Mouse (Mus musculus): Measurements from ENCODE around the gene Myh7. TPM values are rescaled to one million over a fixed set of nuclear protein-coding genes. Genes with fewer than 3 reads are reported as not detected.
"Not testable (repeated sequence)": the region's sequence is repeated elsewhere in the genome, so short reads cannot be mapped to it uniquely, and the experiment has no call there.

Gene Myh7
- total RNA-seq, 2 experiments from 2014 or later: 393 to 495 TPM

DNA sequence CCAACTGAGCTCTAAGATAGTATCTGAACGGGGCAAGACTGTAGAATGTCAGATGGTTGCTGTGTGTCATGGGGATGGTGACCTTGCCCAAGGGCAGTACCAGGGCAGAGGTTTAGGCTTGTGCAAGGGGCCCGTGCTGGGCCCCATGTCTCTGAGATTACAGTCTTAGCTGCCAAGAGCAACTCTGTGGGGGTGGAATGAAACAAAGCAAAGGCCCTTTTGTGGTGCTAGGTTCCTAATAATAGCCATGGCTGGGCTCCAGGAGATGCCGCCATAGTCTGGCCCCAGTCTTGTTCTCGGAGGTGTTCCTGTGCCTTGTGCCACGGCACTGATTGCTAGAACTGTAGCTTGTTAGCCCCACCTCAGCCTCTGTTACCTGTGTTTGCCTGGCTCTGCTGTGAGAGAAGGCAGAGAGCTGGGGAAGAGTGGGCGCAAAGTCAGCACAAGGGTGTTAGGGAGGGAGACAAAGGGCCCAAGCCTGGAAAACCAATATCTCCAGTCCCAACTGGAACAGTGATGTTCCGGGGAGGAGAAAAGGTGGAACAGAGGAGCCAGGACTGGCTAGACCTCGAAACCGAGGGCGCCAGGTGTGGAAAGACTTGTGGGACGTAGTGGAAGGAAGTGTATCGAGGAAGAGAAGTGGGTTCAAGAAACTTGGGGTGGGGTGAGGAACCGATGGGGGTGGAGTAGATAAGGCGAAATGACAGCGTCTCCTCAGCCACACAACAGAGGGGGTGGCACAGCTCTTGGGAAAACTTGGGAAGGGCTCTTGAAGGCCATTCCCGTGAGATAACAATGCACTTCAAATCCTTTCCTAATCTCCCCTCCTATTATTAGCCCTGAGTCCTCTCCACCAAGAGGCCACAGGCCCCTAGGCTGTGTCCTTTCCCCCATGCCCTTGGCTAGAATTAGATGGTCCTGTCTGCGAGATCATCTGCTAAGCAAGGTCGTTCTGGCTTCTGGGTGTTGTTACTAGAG is 9.7 kb upstream of the Myh7 start:
- no peak for DNase-seq

DNA sequence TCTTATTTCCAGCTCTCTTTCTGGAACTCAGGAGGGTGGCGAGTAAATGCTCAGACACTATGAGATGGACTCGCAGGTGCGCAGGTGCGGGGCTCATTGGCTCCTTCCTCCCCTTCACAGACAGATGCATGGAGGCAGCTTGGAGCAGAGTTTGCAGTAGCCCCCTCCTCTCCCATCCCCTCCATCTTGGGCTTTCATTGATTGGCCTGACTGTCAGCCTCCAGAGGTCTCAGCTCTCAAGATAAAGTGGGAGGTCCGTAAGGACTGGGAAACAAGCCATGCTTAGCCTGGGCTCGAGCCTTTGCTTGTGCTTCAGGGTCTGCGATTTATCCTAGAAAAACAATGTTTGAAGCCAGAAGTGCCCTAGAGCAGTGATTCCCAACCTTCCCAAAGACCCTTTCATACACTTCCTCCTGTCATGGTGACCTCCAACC is 8.3 kb upstream of the Myh7 start:
- DNase-seq: no peak

GRCm38 (mm10) chr14:55001938-55002686 is 7.7 kb upstream of the Myh7 start:
- no peak for DNase-seq

- DNase-seq: no peak
Observed at GRCm38 (mm10) chr14:55001446-55001845, 7.0 kb upstream of the Myh7 start.

DNA sequence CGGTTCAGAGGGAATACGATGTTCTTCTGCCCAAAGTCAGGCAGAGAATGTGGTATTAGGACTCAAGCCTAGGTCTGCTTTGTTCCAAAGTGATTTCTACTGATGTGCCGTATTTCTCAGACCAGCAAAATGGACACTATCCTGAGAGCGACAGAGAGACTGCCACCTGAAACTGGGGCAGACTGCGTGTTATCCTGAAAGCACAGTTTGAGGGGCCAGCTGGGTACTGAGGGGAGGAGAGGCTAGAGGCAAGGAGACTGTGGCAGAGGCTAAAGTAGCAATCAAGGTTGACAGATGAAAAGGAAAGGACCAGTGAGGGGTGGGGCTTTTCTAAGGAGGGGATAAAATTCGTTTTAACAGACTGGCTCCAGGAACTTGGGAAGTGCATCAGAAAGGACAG is 6.4 kb upstream of the Myh7 start:
- DNase-seq: no peak

DNA sequence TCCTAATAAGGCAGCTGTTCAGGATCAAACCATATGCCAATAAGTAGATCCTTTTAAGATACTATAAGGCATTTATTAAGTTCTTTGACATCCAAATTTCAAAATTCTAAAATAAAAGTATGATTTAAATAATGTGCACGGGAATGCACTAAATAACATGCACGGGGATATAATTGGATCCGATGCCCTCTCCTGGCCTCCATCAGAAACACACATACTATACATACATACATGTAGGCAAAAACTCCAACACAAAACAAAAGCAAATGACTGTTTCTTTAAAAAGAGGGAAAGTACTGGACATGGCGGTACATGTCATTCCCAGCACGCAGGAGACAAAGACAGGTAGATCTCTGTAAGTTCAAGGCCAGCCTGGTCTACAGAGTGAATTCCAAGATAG is 5.4 kb upstream of the Myh7 start:
- DNase-seq: not testable (repeated sequence)

DNA sequence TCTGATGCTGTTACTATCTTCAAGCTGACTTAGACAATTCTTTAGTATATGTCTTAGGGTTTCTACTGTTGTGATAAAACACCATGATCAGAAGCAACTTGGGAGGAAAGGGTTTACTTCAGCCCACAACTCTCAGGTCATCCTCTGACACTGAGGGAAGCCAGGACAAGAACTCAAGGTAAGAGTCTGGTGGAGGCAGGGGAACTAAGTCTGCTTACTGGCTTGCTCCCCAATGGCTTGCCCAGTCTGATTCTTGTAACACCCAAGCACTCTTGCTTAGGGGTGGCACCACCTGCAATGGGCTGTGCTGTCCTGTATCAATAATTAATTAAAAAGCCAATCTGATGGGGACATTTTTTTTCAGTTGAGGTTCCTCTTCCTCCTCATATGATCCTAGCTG is 4.3 kb upstream of the Myh7 start:
- no peak for DNase-seq

DNA sequence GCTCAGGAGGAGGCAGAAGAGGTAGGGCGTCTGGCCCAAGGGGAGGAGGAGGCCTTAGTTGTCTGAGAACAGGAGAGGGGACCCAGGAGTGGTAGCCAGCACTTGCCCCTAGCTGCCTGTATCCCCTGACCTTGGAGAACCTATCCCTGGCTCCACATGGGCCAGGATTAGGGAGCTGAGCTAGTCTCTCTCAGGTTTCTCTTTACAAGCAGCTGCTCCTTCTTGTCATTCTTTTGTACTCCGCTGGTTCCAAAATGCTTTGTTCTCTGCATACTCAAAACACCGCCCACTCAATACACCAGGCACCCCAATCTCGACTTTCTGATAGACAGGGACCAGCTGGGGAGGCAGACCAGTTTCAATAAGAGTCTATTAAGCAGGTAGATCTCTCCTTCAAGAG is 2.9 kb upstream of the Myh7 start:
- no peak for DNase-seq

DNA sequence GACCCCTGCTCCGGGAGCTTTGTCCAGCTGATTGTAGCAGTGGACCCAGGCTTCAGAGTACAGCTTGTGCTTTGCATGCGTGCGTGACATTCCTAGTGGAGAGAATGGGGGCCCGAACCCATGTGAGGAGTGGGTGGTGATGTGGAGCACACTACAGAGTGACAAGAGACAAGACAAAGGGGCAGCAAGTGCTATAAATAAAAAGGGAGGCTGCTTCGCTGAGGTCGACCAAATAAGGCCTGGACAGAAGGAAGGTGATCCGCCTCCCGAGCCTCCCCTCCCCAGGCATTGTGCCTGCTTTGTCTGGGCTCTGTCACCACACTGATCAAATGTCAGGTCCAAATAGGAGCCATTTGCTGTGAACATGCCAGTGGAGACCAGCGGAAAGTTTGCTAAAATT is 2.4 kb upstream of the Myh7 start:
- DNase-seq: no peak

DNA sequence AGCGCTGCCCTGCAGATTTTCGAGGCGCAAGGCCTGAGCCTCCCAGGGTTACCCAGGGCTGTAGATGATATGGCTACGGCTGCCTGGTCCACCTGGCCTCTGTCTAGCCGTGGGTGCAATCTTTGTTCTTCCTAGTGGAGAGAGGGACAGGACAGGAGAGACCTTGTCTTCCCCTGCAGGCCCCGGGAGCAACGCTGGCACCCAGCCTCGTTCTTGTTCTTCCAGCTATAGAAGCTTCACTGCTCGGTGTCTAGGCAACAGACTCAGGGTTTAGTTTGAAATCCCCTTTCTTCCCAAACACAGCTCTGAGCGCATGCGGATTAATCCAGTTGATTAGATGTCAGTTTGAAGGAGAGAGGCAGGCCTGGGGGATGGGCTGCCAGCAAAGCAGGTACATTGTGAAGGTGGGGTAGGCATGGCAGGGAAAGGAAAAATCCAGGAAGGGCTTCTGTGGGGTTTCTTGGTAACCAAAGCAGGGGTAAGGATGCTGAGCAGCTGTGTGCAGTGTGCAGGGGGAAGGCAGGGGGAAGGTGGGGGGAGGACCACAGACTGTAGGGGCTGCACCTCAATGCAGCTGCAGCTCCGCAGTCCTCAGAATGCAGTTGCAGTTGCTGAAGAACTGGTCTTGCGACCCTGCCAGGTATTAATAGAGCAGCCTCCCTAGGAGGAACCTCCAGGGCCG is 1.2 kb upstream of the Myh7 start:
- DNase-seq: no peak

- DNase-seq: no peak
Observed at GRCm38 (mm10) chr14:54994869-54995186, 402 bp upstream of the Myh7 start.

GRCm38 (mm10) chr14:54993636-54994035 is 790 bp downstream of the Myh7 start:
- DNase-seq: no peak

GRCm38 (mm10) chr14:54992196-54992595 is 2.2 kb downstream of the Myh7 start:
- no peak for DNase-seq

DNA sequence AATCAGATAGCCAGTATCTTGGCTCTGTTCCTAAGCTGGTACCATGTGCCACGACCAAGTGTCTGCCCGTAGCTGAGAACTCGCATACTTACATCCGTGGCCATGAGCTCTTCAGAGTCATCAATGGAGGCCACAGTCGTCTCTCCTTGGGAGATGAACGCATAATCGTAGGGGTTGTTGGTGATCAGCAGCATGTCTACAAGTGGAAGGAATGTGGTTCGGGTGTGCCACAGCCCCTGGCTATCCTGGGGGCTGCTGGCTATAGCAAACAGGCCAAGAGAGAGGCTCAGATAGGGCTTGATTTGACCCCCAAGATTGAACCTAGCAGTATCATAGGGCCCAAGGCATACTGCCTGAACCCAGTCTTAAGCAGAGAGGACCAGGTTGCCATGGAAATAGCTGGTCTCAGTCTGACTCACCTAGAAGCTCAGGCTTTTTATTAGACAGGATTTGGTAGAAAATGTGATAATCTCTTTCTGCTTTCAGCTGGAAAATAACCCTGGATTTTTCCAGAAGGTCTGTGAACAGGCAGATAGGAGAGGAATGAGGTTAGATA is 4.5 kb downstream of the Myh7 start:
- no peak for DNase-seq

- no peak for DNase-seq
Observed at GRCm38 (mm10) chr14:54988882-54989281, 5.5 kb downstream of the Myh7 start.

GRCm38 (mm10) chr14:54988350-54988874 is 6.0 kb downstream of the Myh7 start:
- DNase-seq: not testable (repeated sequence)

DNA sequence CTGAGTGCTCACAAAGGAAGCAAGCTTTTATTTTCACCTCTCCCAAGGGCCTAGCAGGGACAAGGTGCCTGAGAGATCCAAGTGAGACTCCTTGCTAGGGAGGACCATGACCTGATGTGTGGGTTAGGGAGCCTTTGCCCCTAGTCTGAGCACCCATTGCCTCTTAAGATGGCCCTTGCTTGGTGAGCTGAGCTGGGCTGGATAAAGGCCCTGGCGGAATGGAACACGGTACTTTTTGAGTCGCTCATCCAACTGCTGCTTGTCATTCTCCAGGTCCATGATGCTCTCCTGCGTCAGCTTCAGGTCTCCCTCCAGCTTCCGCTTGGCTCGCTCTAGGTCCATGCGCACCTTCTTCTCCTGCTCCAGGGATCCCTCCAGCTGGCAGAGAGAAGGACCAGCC is 12.5 kb downstream of the Myh7 start:
- DNase-seq: no peak

DNA sequence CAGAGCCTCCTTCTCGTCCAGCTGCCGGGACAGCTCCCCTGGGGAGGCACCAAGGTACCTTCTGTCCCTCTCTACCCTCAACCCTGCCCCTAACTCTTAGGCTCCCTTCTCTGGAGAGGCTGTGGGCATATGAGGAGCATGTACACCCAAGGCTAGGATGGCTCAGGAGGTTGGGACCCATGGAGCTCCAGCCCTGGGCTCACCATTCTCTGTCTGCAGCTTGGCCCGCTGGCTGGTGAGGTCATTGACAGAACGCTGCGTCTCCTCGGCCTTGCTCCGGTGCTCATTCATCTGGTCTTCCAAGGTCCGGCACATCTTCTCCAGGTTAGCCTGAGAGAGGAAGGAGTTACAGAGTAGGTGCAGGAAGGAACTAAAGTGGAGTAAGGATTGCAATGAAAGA is 15.8 kb downstream of the Myh7 start:
- DNase-seq: no peak

DNA sequence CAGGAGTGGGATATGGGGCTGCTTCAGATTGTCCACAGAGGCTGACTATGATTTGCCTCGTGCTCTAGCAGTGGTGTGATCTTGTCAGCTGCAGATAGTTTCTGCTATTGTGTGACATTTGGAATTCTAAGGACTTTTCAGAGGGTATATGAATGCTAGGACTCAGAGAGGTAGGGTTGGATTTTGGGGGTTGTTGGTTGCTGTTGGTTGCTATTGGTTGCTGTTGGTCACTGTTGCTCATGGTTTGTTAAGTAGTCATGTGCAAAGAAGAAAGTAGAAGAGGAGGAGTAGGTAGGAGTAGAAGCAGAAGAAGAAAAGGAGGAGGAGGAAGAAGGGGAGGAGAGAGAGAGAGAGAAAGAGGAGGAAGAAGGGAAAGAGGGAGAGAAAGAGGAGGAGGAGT is 17.8 kb downstream of the Myh7 start, which contains the start of gene Gm17428:
Gene Gm17428 (plus strand): TSS at position 301 of the 400 bp plus-strand sequence.
- no peak for DNase-seq

GRCm38 (mm10) chr14:54974068-54974791 is 20.2 kb downstream of the Myh7 start:
- no peak for DNase-seq

- not testable (repeated sequence) for DNase-seq
Observed at GRCm38 (mm10) chr14:54972786-54973185, 21.6 kb downstream of the Myh7 start.

DNA sequence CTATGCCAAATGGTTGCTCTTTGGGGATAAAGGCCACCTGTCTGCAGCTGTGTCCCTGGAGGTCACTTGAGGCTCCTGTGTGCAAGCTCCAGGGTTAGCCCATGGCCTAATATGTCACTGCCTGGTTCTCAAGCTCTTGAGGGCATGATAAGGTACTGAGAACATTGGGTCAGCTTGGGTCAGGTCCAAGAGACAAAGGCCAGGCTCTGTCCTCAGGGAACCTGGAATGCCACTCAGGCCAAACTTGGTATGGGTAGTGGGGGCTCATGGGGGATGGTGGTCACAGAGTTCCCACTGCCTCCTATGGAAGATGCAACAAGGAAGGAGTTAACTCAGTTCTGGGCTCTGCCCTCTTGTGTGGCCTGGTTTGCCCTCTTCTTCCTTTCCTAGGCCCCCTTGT is 26.1 kb downstream of the Myh7 start:
- DNase-seq: no peak
